Mouse (Mus musculus) forebrain, embryonic 10.5 days (tissue): ENCODE data around the gene Abcc9. TPM values are rescaled to one million over a fixed set of nuclear protein-coding genes. Genes with fewer than 3 reads are reported as not detected.
A peak's percentile ranks its signal among the peaks of the same experiment; 100 is the strongest.

Experiments
- DNase-seq: peaks from one replicate; pipeline ENCODE4 v3.0.0-alpha.2; 2017; ENCODE audit warnings: low spot score; ENCODE audit errors: extremely low spot score
- H3K27ac ChIP-seq: fragments of 300-500 bp; sonication (generic); 2 replicates; pipeline ENCODE4 v1.5.1; 2016; ENCODE audit warnings: mild to moderate bottlenecking
- H3K27me3 ChIP-seq: fragments of 300-500 bp; sonication (generic); 2 replicates; pipeline ENCODE4 v1.6.1; 2016; ENCODE audit warnings: mild to moderate bottlenecking; ENCODE audit not compliant: poor library complexity, severe bottlenecking
- H3K36me3 ChIP-seq: fragments of 300-500 bp; sonication (generic); replicated peaks from 2 replicates; pipeline ENCODE4 v1.6.1; 2016; ENCODE audit warnings: mild to moderate bottlenecking, moderate library complexity
- H3K4me1 ChIP-seq: fragments of 300-500 bp; sonication (generic); 2 replicates; pipeline ENCODE4 v1.6.1; 2016
- H3K4me3 ChIP-seq: fragments of 300-500 bp; sonication (generic); 2 replicates; pipeline ENCODE4 v1.5.1; 2016; ENCODE audit warnings: mild to moderate bottlenecking, moderate library complexity
- H3K9me3 ChIP-seq: fragments of 300-500 bp; sonication (generic); 2 replicates; pipeline ENCODE4 v1.6.1; 2016; ENCODE audit warnings: mild to moderate bottlenecking, moderate library complexity
- WGBS: fragments of 180-500 bp; shearing (Covaris S2); methylation state at CpG from one replicate; pipeline ENCODE4 v1.1.7; 2016; 5-methylcytosine and 5-hydroxymethylcytosine counted together
- polyA plus RNA-seq: library from polyadenylated mRNA; unstranded; fragments of >200 nt; fragmentation: Nextera tagmentation; extraction: Ambion mirVana; gene quantifications from 2 replicates; pipeline ENCODE4 v1.2.1, GENCODE M21; 2016

Abcc9 gene
- polyA plus RNA-seq, 1 experiment from 2014 or later = 1.0 TPM

GRCm38 (mm10) chr6:142550871-142551270, 151.2 kb downstream of the Abcc9 start:
- Histone ChIP-seq H3K4me3 (no peak overlapping the region), H3K27ac (no peak overlapping the region), H3K36me3 (no peaks in the 10 kb centered on the region), H3K9me3 (no peaks in the 10 kb centered on the region), H3K27me3 (no peaks in the 10 kb centered on the region), H3K4me1 (no peaks in the 10 kb centered on the region)
- DNase-seq = no peak
- WGBS = 71% methylated on average over 4 of the region's 4 CpGs

- Histone ChIP-seq H3K27me3 (no peaks in the 10 kb centered on the region), H3K36me3 (no peaks in the 10 kb centered on the region), H3K27ac (no peak overlapping the region), H3K4me1 (no peaks in the 10 kb centered on the region), H3K4me3 (no peak overlapping the region), H3K9me3 (no peaks in the 10 kb centered on the region)
- WGBS = 89% methylated on average over 2 of the region's 2 CpGs
- DNase-seq = no peak
These were observed 153.7 kb downstream of the Abcc9 start for GRCm38 (mm10) chr6:142548377-142548776.

- no peak for DNase-seq
- Histone ChIP-seq H3K4me1 (no peaks in the 10 kb centered on the region), H3K9me3 (no peaks in the 10 kb centered on the region), H3K27ac (no peak overlapping the region), H3K36me3 (no peaks in the 10 kb centered on the region), H3K27me3 (no peaks in the 10 kb centered on the region), H3K4me3 (peak overlapping the region; percentile 27; the same call in 1 of the 2 replicates)
- 58% methylated on average over 14 of the region's 14 CpGs for WGBS
These were observed 157.0 kb downstream of the Abcc9 start for GRCm38 (mm10) chr6:142545132-142545531.

DNA sequence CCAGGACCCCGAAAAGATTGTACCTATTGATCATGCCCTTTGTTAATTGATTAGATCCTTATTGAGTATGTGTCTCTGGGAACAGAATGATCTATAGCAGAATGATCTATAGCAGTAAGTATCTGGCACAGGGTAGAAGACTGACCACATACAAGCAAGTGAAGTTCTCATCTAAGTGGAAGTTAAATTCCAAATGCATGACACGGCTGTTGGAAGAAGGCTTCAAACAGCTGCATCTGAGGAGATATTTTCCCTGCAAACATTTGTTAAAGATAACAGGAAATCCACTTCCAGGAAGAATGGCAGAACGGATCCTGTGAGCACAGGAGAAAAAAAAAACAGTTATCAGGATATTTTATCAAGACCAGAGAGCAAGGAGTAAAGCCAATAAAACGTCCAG, 158.5 kb downstream of the Abcc9 start:
- H3K27ac ChIP-seq = no peak overlapping the region
- 87% methylated on average over 4 of the region's 4 CpGs for WGBS
- no peak for DNase-seq

DNA sequence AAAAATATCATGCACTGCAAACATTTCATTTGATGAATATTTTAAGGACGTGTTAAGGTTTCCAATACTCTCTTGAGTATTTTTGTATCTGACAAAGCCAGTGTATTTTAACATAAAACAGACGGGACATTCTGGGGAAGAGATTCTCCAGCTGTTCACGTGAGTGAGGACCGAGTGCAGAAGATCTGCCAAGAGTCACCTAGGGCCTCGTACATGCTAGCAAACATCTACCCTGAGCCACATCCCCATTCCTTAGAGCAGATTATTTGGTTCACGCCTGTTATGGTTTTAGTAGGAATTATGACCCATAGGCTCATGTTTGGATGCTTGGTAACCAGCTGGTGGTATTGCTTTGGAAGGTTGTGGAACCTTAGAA, 159.3 kb downstream of the Abcc9 start:
- Histone ChIP-seq H3K27ac (no peak overlapping the region), H3K4me1 (no peaks in the 10 kb centered on the region), H3K36me3 (no peaks in the 10 kb centered on the region), H3K27me3 (no peaks in the 10 kb centered on the region), H3K9me3 (no peaks in the 10 kb centered on the region), H3K4me3 (no peak overlapping the region)
- WGBS = 92% methylated on average over 6 of the region's 6 CpGs
- DNase-seq = no peak

More for the DNA sequence above, 158.5 kb downstream of the Abcc9 start:
- H3K4me3 ChIP-seq = no peak overlapping the region
- H3K9me3 ChIP-seq = no peaks in the 10 kb centered on the region
- H3K36me3 ChIP-seq = no peaks in the 10 kb centered on the region
- H3K27me3 ChIP-seq = no peaks in the 10 kb centered on the region
- H3K4me1 ChIP-seq = no peaks in the 10 kb centered on the region

DNA sequence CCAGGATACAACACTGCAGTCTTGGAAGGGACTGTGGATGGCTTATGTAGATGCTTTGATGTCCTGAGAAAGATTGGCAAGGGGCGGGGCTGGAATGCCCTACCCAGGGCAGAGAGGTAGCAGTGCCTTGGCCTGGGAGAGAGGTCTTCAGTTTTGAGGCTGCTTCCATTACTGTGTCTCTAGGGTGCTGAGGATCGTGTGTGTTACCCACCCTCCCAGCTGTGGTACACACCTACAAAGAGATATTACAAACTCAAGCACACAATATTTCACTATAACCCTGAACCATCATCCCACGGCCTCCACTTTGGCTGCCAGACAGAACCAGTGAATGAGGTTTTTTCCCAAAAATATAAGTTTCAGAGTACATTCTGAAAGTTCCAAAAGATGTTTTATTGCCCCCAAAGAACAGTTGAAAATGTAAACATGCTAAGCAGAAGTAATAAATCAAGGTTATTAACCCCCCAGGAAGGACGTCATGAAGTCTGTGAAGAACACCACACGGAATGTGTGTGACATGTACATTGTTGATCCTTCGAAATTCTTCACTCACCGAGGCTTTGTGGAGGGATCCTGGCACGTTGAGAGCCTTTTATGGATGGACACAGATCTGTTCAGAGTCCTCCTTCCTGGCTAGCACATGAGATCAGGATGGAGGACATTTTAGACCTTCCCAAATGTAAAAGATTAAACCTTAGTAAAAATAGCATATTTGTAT, 159.9 kb downstream of the Abcc9 start:
- Histone ChIP-seq H3K27me3 (no peaks in the 10 kb centered on the region), H3K9me3 (no peaks in the 10 kb centered on the region), H3K36me3 (no peaks in the 10 kb centered on the region), H3K4me3 (no peak overlapping the region), H3K27ac (no peak overlapping the region), H3K4me1 (no peaks in the 10 kb centered on the region)
- no peak for DNase-seq
- WGBS = 86% methylated on average over 8 of the region's 8 CpGs

- H3K4me3 ChIP-seq = no peak overlapping the region
- no peaks in the 10 kb centered on the region for H3K36me3 ChIP-seq
- no peaks in the 10 kb centered on the region for H3K27me3 ChIP-seq
- H3K27ac ChIP-seq = no peak overlapping the region
- no peaks in the 10 kb centered on the region for H3K9me3 ChIP-seq
- no peaks in the 10 kb centered on the region for H3K4me1 ChIP-seq
- 91% methylated on average over 10 of the region's 10 CpGs for WGBS
- DNase-seq = no peak
These were observed 161.5 kb downstream of the Abcc9 start for GRCm38 (mm10) chr6:142540561-142541160.

GRCm38 (mm10) chr6:142540131-142540530, 162.0 kb downstream of the Abcc9 start:
- WGBS = 86% methylated on average over 5 of the region's 5 CpGs
- H3K4me1 ChIP-seq = no peaks in the 10 kb centered on the region

DNA sequence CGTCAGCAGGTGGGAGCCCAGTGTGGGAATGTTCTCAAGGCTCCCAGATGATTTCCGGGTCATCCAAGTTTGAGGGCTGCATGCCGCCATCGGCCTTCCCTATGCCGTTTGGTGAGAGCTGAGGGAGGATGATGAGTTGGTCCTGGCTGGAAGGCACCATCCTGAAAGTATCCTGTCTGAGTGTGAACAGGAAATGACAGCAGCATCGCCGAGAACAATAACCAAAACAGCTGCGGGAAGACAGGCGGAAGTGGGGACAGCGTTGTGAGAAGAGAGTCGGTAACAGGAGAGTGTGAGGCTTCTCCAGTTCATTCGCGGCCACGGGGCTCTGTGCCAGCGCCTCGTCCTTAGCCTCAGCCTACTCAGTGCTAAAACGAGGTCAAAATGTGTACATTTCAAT, 163.6 kb downstream of the Abcc9 start:
- Histone ChIP-seq H3K4me3 (no peak overlapping the region), H3K4me1 (no peaks in the 10 kb centered on the region), H3K9me3 (no peaks in the 10 kb centered on the region), H3K27ac (no peak overlapping the region), H3K27me3 (no peaks in the 10 kb centered on the region), H3K36me3 (no peaks in the 10 kb centered on the region)
- WGBS = 88% methylated on average over 17 of the region's 17 CpGs
- no peak for DNase-seq

More at GRCm38 (mm10) chr6:142540131-142540530, 162.0 kb downstream of the Abcc9 start:
- no peaks in the 10 kb centered on the region for H3K27me3 ChIP-seq
- no peaks in the 10 kb centered on the region for H3K9me3 ChIP-seq
- no peak overlapping the region for H3K27ac ChIP-seq
- DNase-seq = no peak
- H3K4me3 ChIP-seq = no peak overlapping the region
- no peaks in the 10 kb centered on the region for H3K36me3 ChIP-seq

Other genes with a start within 250 kb of the Abcc9 start
- not detected in 2 replicates for gene Gys2, start 229.2 kb downstream of the Abcc9 start, polyA plus RNA-seq
- 512 and 551 TPM in 2 replicates for gene Ldhb, start 194.4 kb downstream of the Abcc9 start, polyA plus RNA-seq
- gene Kcnj8, start 130.7 kb downstream of the Abcc9 start, polyA plus RNA-seq = 0.26 and 0.89 TPM in 2 replicates
- gene Cmas, start 54.4 kb upstream of the Abcc9 start, polyA plus RNA-seq = 68.9 and 70.6 TPM in 2 replicates
- 0.06 TPM in 1 of 2 replicates, not detected in the other for gene Sult6b2, start 102.2 kb upstream of the Abcc9 start, polyA plus RNA-seq